Mouse (Mus musculus) 416B (cell line): ENCODE data around the gene Rpl11.

Experiments
- DNase-seq: peaks from one replicate; pipeline ENCODE4 v3.0.0; 2011; ENCODE audit warnings: low read depth

Gene Rpl11

DNA sequence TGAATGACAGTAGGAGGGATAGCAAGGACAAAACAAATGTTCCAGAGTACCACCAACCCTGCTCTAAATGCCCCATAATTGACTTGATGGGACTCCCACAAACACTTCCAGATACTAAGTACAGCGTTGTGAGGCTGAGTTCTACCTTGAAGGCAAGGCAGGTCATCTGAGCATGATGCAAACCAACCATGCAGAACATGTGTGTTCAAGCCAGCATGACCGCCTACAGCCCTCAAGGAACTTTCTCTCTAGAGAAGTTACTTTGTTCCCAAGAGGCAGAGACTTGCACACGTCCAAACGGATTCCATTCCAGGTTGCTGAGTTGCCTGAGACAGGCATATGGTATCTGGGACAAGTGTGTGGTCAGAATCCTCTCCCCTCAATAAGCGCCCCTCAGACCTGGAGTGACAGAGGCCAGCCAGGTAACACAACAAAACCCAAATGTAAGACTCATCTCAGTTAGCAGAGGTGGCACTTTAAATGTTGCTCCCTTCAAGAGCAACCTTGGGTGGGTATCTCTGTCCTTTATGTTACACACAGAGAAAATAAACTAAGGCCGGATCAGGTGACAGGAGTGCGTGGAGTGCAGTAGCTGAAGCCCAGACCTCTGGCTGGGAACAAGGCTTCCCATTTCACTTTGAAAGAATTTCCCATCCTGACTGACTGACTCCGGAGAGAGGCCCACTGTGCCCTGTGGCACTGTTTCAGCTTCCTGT, 25.7 kb downstream of the Rpl11 start:
- no peak for DNase-seq

- no peak for DNase-seq
These were observed 27.9 kb downstream of the Rpl11 start for GRCm38 (mm10) chr4:136025350-136025749.

GRCm38 (mm10) chr4:136022924-136023323, 30.3 kb downstream of the Rpl11 start:
- DNase-seq = no peak

- peak; percentile 100 for DNase-seq
These were observed 31.6 kb downstream of the Rpl11 start, which contains the start of gene Eloa for GRCm38 (mm10) chr4:136021549-136022047. Gene Eloa, minus strand, starts transcription at chr4:136021763.

DNA sequence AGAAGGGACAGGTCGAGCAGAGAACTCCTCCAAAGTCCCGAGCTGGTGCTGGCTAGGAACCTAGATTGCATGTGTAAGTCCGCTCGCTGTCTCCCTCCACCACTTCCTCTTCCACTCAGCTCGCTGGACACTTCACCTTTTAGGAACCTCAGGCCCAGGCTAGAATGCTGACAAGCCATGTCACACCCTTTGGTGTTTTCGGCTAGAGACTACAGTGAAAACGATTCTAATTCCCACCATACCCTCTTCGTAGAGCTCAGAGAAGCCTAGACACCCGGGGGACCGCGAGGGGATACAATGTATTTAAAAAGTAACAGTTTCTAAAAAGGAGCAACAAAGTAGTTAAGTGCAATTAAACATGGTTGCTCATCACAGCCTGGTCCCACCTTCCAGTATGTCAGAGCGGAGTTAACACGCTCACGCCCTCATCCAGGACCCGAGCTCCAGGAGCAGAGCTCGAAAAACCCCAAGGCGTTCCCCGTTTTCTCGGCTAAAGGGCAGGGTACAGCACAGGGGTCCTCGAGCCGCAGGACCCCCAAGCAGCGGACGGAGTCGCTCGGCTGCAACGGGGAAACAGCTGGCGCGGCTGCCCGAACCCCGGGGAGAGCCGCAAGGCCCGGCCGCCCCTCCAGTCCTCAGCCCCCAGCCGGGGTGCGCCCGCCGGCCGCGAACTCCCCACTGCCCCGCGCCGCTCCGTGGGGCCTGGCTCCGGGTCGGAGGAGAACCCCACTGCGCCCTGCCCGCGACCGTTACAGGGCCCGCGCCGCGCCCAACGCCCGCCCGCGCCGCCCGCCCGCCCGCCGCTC, 32.3 kb downstream of the Rpl11 start:
- DNase-seq = peak; percentile 82

GRCm38 (mm10) chr4:136016059-136016602, 37.1 kb downstream of the Rpl11 start:
- no peak for DNase-seq

GRCm38 (mm10) chr4:136010586-136010985, 42.6 kb downstream of the Rpl11 start:
- DNase-seq = no peak

DNA sequence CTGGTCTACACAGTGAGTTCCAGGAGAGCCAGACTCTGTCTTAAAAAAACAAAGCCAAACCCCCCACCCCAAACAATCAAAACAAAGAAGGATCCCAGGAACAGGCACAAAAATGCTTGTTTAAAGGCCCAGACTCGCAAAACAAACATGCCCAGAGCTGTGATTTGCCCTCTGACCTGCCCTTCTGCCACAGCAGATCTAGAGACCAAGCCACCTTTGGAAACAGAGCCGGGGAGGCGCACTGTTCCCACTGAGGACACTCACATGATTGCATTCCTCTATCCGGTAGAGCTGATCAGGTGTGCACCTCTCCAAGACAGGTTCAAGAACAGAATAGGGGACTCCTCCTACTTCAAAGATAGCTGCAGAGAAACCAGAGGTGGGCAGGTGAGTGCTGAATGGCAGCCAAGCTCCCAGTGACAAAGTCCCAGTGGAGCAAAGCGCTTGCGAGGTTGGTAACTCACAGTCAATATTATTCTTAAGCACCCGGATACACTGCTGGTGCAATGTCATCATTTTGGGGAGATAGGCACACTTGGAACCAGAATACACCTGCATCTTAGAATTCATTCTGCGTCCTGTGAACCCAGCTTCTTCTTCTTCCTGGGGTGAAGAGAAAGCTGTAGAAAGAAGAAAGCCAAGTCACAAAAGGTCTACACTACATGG, 44.3 kb downstream of the Rpl11 start:
- DNase-seq = no peak

GRCm38 (mm10) chr4:136006821-136007220, 46.4 kb downstream of the Rpl11 start:
- peak; percentile 81 for DNase-seq

- DNase-seq = no peak
These were observed 48.3 kb downstream of the Rpl11 start for GRCm38 (mm10) chr4:136004921-136005320.

DNA sequence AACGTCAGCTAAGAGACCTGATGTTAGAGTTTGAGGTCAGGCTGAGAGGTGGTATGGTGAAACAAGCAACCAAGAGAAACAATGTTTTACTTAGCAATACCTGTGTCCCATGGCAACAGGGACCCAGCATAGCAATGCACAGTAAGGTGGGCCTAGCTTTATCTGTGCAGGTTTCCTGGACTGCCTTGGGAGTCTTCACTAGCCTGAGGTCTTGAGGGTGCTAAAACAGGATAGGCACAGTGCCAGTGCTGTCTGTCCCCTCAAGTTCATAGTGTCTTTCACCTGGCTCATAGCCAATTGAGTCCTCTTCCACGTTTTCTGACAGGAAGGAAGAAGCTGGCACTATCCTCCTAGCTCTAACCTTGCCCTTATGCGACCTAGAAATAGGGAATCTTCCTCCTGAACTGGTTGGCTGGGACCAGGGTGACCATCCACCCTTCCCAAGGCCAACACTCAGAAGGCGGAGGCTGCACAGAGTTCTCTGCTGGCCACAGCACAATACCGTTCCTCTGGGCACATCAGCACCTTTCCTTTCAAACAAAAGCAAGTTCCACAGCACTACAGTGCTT, 49.0 kb downstream of the Rpl11 start:
- no peak for DNase-seq

DNA sequence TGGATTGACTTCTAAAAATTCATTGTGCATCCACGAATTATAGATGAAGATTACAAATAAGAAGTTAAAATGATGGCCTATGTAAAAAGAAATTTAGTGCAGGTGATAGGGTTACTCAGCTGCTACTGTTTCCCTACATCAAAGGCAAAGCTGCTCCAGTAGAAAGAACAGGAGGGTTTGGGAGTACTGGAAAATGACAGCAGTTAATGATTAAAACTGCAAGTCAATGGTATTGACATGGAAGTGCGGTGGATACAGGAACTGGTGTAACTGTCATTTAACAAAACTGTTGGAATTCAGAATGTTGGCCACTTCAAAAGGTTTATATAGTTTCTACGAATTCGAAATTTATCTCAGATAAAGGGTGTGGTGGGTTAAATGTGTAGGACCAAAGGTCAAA, 58.1 kb downstream of the Rpl11 start:
- DNase-seq = no peak

DNA sequence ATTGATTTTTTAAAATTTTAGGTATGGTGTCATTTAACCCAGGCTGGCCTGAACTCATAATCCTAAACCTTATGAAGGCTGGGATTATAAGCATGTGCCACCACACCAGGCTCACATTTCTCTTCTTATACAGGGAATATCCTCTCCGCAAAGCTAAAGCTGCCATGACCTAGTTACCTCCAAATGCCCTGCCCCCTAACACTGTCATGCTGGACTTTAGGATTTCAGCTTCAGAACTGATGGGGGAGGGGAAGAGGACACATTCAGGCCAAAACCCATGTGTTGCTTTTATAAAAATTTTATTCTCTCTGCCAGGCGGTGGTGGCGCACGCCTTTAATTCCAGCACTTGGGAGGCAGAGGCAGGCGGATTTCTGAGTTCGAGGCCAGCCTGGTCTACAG, 59.3 kb downstream of the Rpl11 start:
- no peak for DNase-seq

DNA sequence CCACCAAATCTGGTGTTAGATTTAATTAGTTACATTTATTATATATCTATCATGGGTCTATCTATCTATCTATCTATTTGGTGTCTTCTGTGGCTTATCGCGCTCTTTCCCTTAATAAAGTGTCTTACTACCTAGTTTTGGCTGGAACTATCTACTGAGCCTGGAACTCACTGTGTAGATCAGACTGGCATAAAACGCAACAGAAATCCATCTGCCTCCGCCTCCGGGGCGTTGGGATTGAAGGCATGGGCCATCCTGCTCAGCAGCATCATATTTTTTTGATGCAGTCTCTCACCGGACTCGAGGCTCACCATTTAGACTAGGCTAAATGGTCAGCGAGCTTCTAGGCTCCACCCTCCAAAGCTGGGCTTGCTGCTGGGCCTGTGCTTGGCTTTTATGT, 65.5 kb downstream of the Rpl11 start:
- DNase-seq = no peak

DNA sequence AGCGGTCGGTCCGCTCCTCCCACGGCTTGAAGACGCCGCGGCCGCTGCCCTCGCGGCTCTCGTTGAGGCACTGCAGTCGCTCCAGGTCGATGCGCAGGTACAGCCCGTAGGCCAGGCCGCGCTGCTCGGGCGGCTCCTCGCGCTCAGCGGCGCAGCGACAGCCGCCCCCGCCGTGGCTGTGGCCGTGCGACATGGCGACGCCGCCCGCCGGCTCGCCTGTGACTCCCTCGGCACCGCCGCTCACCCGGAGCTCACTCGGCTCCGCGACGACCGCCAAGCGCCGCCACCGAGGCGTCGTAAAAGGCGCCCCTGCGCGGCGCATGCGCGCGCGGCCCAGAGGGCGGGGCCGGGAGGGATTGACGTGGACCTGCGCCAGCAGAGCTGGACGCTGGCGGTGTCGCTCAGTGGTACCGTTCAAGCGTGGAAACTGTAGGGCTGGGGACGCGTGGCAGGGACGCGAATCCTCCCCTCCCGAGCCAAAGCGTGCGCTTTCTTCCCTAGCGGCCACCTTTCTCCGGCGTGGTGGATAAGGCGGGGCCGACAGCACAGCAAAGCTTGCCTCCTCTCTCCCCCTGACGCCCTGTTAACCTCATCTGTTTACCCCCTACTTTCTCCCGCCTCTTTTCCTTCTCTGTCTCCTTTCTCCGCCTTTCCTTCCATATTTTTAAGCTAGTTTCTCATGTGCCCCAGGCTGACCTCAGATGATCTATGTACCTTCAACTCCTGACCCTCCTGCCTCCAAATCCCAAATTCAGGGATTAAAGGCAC, 66.1 kb downstream of the Rpl11 start, which contains the start of gene Pithd1:
TSS of gene Pithd1 (minus strand) at position 322 of the 768 bp plus-strand sequence.
- peak; percentile 92 for DNase-seq

GRCm38 (mm10) chr4:135986301-135986942, 66.8 kb downstream of the Rpl11 start:
- DNase-seq = no peak

DNA sequence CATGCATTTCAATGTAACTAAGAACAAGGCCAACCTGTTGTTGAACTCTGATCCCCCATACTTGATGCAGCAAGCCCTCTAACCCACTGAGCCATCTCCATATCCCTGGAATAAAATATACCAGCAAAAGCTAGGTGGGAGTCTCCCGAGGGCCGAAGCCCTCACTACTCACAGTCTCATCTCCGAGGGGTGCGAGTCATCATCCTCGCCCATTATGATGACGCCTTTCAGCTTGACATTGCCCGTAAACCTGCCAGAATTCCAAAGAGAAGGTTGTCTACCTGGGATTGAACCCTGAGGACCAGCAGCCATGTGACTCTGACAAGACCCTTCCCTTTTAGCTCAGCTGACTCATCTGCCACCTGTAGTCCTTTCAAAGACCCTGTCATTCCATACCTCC, 67.5 kb downstream of the Rpl11 start:
- no peak for DNase-seq

GRCm38 (mm10) chr4:135985193-135985592, 68.0 kb downstream of the Rpl11 start:
- peak; percentile 58 for DNase-seq

DNA sequence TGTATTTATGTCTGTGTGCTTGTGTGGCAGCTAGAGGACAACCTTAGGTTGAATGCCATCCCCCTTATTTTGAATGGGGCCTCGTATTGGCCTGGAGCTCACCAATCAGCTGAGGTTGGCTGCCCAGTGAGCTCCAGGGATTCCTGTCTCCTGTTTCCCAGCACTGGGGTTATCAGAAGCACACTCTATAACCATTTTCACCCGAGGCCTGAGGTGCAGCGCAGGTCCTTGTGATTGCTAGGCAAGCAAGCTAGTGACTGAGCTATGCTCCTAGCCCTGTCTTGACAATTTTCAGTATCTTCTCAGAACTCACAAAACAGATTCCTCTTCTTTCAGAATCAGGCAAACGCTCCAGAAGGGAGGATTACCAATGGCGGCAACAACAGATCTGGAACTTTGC, 68.7 kb downstream of the Rpl11 start:
- no peak for DNase-seq

DNA sequence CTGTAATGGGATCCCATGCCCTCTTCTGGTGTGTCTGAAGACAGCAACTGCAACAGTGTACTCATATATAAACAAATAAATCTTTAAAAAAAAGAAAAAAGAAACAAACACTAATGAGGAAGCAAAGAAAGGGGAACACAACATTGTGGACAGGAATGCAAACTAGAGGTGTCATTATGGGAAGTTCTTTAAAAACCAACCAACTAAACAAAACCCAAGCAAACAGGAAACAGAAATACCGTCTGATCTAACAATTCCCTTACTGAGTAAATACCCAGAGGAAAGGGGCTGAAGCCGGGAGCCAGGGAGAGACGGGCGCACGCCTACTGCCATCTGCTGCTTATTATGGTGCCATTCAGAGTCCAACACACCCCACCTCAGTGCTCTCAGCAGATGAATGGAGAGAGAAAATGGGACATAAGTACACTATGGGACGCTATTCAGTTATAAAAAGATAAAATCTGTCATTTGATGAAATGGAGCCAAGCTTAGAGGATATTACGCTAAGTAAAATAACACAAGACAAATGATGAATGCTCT, 71.6 kb downstream of the Rpl11 start:
- DNase-seq = no peak
